Mouse (Mus musculus): ENCODE measurements around the gene Ceacam2.
A peak's percentile ranks its signal among the peaks of the same experiment; 100 is the strongest.
"Not testable (repeated sequence)": the region's sequence is repeated elsewhere in the genome, so short reads cannot be mapped to it uniquely, and the experiment has no call there.

Gene Ceacam2

DNA sequence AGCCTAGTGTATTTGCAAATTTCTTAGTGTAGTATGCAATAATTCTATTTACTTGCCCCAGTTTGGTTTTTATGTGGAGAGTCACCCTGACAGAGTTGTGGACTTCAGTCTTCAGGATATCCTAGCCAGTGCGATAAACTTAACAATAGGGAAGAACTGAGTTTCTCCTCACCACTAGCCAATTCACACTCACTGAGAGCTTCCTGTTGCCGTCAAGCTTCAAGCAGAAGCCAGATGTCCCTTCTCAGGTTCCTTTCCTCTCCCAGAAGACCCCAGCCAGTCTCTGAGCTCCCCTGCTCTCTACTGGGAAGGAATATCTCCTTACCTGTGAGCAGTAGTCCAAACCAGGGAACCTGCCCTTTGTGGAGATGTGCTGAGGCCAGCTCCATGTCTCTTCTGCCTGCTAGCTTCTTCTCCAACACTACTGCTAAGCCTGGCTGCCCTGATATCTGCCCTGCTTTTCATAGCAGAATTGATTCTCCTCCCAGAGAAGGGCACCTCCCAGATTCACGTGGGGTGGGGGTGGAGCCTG lies at the start of gene Ceacam2:
TSS of gene Ceacam2 (minus strand) at position 482 of the 532 bp plus-strand sequence.
- not testable (repeated sequence) for DNase-seq (ENCODE audit: low read depth in 2 of 2, low spot score in 2 of 2)

GRCm38 (mm10) chr7:25585351-25586204 lies 45.9 kb upstream of the Ceacam2 start:
- no peak for DNase-seq (ENCODE audit: low read depth in 2 of 2, low spot score in 2 of 2)

DNA sequence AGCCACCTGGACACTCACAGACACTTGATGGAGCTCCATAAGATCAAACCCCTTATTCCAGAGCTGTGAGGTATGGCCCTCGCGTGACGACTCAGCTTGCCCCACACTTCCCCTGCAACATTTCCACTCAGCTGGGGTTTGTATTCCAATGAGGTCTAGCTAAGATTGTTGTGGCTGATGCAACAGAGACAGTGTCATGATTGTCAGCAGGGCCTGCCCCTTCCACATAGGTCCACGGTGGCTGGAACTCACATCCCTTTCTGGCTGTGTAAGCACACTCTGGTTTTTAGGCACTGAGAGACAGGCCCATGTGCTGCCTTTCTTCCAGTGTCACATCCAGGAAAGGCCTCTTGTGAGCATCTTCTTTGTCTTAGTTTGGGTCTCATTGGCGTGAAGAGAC lies 45.0 kb upstream of the Ceacam2 start:
- no peak for DNase-seq (ENCODE audit: low read depth in 2 of 2, low spot score in 2 of 2)

- DNase-seq (ENCODE audit: low read depth in 2 of 2, low spot score in 2 of 2): no peak
Measured at GRCm38 (mm10) chr7:25582301-25582810, 42.7 kb upstream of the Ceacam2 start.

DNA sequence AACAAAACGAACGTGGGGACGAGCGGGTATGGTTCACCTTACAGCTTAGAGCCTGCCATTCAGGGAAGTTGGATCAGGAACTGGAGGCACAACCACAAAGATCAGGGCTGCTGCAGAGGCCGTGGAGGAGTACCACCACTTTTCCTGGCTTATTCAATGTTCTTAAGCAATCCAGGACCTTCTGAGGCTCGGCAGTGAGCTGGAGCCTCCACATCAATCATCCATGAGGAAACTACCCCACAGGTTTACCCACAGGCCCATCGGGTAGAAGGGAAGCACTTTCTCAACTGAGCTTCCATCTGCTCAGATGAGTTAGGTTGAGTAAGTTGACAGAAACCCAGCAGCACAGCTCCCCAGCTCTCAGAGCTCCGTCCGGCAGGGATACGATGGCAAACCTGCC lies 39.8 kb upstream of the Ceacam2 start:
- DNase-seq (ENCODE audit: low read depth in 2 of 2, low spot score in 2 of 2): no peak

DNA sequence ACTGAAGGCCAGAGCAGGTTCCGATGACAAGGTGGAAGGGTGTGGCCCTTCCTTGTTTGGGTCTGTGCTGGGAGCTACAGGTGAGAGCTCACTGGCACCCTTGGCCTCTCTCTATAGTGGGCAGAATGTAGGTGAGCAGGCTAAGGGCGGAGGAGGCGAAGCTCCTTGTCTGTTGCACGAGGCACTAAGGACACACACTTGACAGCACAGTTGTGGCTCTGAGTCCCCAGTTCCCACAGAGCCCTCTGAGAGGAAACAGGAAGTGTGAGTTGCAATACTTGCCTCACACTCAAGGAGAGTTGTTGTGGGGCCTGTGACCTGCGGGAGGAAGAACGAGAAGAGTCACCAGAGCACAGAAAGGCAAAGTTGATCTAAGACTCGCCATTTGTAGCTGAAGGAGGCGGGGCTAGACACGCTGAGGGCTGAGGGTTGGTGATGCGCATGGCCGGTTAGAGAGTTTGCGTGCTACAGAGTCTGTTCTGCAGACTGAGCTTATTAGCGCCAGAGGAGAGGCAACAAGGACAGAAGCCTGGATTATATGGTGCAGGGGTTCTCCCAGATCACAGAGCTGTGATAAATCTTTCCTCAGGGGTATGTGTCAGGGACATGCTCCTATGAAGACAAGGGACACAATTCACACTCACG lies 37.3 kb upstream of the Ceacam2 start:
- peak; percentile 17 to 30 for DNase-seq (ENCODE audit: low read depth in 2 of 2, low spot score in 2 of 2)

DNA sequence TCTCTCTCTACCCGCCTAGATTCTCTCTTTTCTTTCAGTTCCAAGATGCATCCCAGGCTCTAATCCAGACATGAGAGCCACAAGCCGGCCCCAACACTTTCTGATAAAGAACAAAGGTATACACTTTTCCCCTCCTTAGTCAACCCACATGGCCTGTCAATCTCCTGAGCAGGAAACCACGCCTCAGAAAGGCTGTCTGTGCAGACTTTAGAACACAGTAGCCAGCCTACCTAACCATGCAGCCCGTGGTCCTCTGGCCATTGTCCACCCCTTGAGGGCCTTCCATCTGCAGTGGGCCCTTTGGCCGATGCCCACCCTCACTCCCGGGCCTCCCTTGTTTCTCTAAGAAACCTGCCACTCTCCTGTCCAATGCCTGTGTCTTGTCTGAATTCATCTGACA lies 36.7 kb upstream of the Ceacam2 start:
- DNase-seq (ENCODE audit: low read depth in 2 of 2, low spot score in 2 of 2): peak in 1 of 2 experiments; percentile 21

DNA sequence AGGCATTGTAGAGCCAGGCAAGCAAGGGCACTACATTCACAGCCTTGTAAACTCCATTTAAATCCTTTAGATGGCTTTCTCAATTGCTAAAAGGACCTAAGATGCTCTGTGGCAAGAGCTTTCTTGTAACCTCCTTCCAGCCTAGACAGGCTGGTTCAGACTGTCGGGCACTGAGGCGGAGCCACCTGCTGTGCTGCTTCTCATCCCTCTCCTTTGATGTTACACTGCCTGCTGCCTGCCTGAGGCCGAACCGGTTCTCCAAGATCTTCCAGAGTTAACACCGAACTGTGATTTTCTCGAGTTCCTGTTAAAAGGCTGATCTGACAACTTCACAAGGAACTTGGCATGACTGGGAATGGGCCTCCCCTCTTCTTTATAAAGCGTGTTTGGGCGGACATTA lies 36.2 kb upstream of the Ceacam2 start:
- DNase-seq (ENCODE audit: low read depth in 2 of 2, low spot score in 2 of 2): no peak

GRCm38 (mm10) chr7:25575105-25575504 lies 35.4 kb upstream of the Ceacam2 start:
- no peak for DNase-seq (ENCODE audit: low read depth in 2 of 2, low spot score in 2 of 2)

DNA sequence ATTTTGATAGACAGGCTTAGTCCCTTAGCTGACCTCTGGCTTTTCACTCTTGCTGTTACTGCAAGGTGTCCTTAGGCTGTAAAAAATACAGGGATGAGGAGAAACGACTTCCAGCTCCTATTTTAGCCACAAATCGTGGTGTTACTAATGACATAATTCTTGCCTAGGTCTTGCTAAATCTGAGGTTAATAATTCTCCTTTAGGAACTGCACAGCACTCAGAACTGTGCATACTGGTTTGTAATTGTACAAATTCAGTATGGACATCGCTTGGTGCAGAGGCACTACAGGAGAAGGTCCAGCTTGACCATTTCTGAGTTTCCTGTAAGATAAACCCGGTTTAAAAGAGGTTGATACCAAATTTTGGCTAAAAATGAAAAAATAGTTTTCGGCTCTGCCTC lies 34.1 kb upstream of the Ceacam2 start:
- DNase-seq (ENCODE audit: low read depth in 2 of 2, low spot score in 2 of 2): not testable (repeated sequence)

DNA sequence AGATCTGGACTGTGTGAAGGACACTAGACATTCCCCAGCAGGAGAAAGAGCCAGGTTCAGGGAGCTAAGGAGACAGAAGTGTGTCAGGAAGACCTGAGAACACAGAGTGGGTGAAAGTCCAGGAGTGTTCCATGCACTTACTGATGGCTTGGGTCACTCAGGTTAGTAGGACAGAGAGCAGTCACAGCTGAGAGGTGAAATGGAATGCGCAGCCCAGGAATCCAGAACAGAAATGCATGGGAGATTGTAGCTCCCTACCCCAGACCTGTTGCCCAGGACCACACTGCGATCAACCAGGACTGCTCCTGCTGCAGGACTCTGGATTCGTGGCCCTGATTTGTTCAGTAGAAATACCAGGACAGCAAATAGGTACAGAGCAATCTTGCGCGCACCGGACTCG lies 29.1 kb upstream of the Ceacam2 start:
- DNase-seq (ENCODE audit: low read depth in 2 of 2, low spot score in 2 of 2): no peak

- DNase-seq (ENCODE audit: low read depth in 2 of 2, low spot score in 2 of 2): peak in 1 of 2 experiments; percentile 30
Measured at GRCm38 (mm10) chr7:25541464-25541863, 1.8 kb upstream of the Ceacam2 start.

GRCm38 (mm10) chr7:25539954-25540353 lies 297 bp upstream of the Ceacam2 start:
- DNase-seq (ENCODE audit: low read depth in 2 of 2, low spot score in 2 of 2): not testable (repeated sequence)

GRCm38 (mm10) chr7:25530837-25531236 lies 8.8 kb downstream of the Ceacam2 start:
- no peak for DNase-seq (ENCODE audit: low read depth in 2 of 2, low spot score in 2 of 2)

GRCm38 (mm10) chr7:25516070-25516777 lies 23.4 kb downstream of the Ceacam2 start:
- DNase-seq (ENCODE audit: low read depth in 2 of 2, low spot score in 2 of 2): not testable (repeated sequence)

- not testable (repeated sequence) for DNase-seq (ENCODE audit: low read depth in 2 of 2, low spot score in 2 of 2)
Measured at GRCm38 (mm10) chr7:25515667-25516066, 24.0 kb downstream of the Ceacam2 start.

GRCm38 (mm10) chr7:25509925-25510324 lies 29.7 kb downstream of the Ceacam2 start:
- no peak for DNase-seq (ENCODE audit: low read depth in 2 of 2, low spot score in 2 of 2)

DNA sequence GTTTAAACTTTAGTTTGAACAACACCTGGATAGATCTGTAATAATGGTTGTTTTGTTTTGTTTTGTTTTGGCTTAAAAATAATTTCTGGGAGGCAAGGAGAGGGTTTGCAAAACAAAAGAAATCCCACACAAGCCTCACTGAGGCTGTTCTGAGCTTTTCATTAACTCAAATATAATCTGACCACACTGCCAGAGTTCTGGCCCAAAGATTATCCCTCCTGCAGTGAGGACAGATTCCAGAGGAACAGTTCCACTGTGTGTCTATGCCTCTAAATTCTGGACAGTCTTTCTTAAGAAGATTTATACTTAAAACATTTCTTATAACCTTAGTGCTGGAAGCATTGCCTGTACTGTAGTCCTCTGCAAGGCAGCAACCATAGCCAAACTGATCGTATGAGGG lies 45.0 kb downstream of the Ceacam2 start:
- no peak for DNase-seq (ENCODE audit: low read depth in 2 of 2, low spot score in 2 of 2)

- not testable (repeated sequence) for DNase-seq (ENCODE audit: low read depth in 2 of 2, low spot score in 2 of 2)
Measured at GRCm38 (mm10) chr7:25490698-25491097, 49.0 kb downstream of the Ceacam2 start.

GRCm38 (mm10) chr7:25489382-25489781 lies 50.3 kb downstream of the Ceacam2 start:
- DNase-seq (ENCODE audit: low read depth in 2 of 2, low spot score in 2 of 2): not testable (repeated sequence)

GRCm38 (mm10) chr7:25486186-25486585 lies 53.5 kb downstream of the Ceacam2 start:
- peak in 1 of 2 experiments; percentile 11 for DNase-seq (ENCODE audit: low read depth in 2 of 2, low spot score in 2 of 2)
